Mouse (Mus musculus) liver, embryonic 12.5 days (tissue): ENCODE data around the gene Vezf1. TPM values are rescaled to one million over a fixed set of nuclear protein-coding genes. Genes with fewer than 3 reads are reported as not detected.

Source experiments
- ATAC-seq: fragments of 200-750 bp; cut with Nextera tagmentation; 2 replicates; pipeline ENCODE4 v1.8.0; 2017; ENCODE audit warnings: moderate number of reproducible peaks, mild to moderate bottlenecking, moderate library complexity
- H3K27ac ChIP-seq: fragments of 300-500 bp; sonication (generic); 2 replicates; pipeline ENCODE4 v1.5.1; 2016; ENCODE audit warnings: mild to moderate bottlenecking
- H3K27me3 ChIP-seq: fragments of 300-500 bp; sonication (generic); replicated peaks from 2 replicates; pipeline ENCODE4 v1.6.1; 2016; ENCODE audit warnings: mild to moderate bottlenecking, moderate library complexity
- H3K36me3 ChIP-seq: fragments of 300-500 bp; sonication (generic); 2 replicates; pipeline ENCODE4 v1.6.1; 2016; ENCODE audit warnings: mild to moderate bottlenecking, moderate library complexity
- H3K4me1 ChIP-seq: fragments of 300-500 bp; sonication (generic); 2 replicates; pipeline ENCODE4 v1.6.1; 2016
- H3K4me2 ChIP-seq: fragments of 300-500 bp; sonication (generic); 2 replicates; pipeline ENCODE4 v1.6.1; 2016; ENCODE audit warnings: mild to moderate bottlenecking, moderate library complexity
- H3K4me3 ChIP-seq: fragments of 300-500 bp; sonication (generic); 2 replicates; pipeline ENCODE4 v1.5.1; 2016; ENCODE audit warnings: mild to moderate bottlenecking, moderate library complexity
- H3K9ac ChIP-seq: fragments of 300-500 bp; sonication (generic); 2 replicates; pipeline ENCODE4 v1.6.1; 2016; ENCODE audit warnings: mild to moderate bottlenecking, moderate library complexity
- H3K9me3 ChIP-seq: fragments of 300-500 bp; sonication (generic); replicated peaks from 2 replicates; pipeline ENCODE4 v1.6.1; 2016; ENCODE audit warnings: mild to moderate bottlenecking, moderate library complexity
- WGBS: fragments of 180-500 bp; shearing (Covaris S2); methylation state at CpG from one replicate; pipeline ENCODE4 v1.1.7; 2016; ENCODE audit not compliant: insufficient replicate concordance; 5-methylcytosine and 5-hydroxymethylcytosine counted together
- polyA plus RNA-seq: library from polyadenylated mRNA; unstranded; fragments of >200 nt; fragmentation: Nextera tagmentation; extraction: Ambion mirVana; gene quantifications from 2 replicates; pipeline ENCODE4 v1.2.1, GENCODE M21; 2016

The Vezf1 gene
- polyA plus RNA-seq, 1 experiment from 2014 or later, result 14.6 TPM

DNA sequence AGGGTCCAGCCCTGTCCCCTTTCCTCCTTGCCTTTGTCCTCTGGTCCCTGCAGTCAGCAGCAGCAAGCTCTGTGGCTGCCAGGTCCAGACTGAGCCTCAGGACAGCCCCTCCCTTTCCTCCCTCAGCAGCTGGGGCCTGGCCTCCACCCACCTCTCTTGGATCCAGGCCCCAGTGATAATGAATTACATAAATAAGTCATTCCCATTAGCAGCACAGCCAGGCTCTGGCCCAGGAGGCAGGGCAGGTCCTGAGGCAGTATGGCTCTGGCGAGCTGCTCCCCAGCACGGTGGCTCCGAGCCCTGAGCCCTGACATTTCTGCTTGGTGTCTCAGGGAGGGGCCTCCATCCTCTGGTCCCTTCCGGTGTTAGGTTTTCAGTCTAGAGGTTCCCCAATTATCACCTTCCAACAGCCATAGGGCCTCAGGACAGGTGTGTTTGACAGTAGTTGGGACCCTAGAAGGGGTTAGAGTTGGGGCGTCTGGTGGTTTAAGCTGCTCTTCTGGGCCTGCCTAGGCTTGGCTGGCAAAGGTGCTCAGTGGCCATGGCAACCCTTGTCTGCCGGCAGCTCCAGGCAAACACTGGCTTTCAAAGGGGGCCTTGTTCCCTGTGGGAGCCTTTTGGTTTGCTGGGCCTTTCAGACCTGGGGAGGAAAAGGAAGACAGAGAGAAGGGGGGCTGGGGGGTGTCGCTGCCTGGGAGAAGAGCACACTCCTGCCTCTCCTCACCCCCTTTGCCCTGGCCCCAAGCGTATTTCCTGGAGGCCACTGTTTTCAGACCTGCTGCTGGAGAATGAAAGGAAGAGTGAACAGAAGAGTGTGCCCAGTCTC lies 51.0 kb downstream of the Vezf1 start:
- peak overlapping the region; percentile 3 for H3K27ac ChIP-seq
- no peaks in the 10 kb centered on the region for H3K36me3 ChIP-seq
- H3K9me3 ChIP-seq, result no peaks in the 10 kb centered on the region
- no peak overlapping the region for H3K9ac ChIP-seq
- peaks cover 54% of the 10 kb centered on the region for H3K4me1 ChIP-seq
- peak; percentile 47; the same call in 1 of the 2 replicates for ATAC-seq
- H3K27me3 ChIP-seq, result peaks cover 41% of the 10 kb centered on the region
- WGBS, result 42% methylated on average over 8 of the region's 8 CpGs
- H3K4me3 ChIP-seq, result no peak overlapping the region
- no peak overlapping the region for H3K4me2 ChIP-seq

DNA sequence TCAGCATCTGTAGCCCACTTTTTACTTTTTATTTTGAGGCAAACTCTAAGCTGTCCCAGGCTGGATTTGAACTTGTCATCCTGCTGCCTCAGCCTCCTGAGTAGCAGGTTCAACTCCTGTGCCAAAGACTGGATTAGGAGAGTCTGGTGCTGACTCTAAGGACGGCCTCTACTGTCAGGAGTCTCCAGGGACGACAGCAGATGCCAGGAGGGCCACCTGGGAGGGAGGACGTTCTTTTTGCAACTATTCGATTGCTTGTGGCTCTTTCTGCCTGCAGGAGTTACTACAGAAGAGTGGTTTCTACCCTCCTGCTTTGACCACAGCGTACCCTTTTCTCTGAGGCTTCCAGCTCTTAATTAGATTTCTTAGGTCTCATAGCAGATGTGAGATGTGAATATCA lies 54.5 kb downstream of the Vezf1 start:
- Histone ChIP-seq H3K36me3 (no peaks in the 10 kb centered on the region), H3K4me3 (no peak overlapping the region), H3K4me1 (peaks cover 39% of the 10 kb centered on the region), H3K4me2 (no peak overlapping the region), H3K9ac (no peak overlapping the region), H3K9me3 (no peaks in the 10 kb centered on the region), H3K27me3 (peaks cover 40% of the 10 kb centered on the region; the same call in 1 of the 2 replicates), H3K27ac (no peak overlapping the region)
- ATAC-seq, result no peak
- WGBS, result 55% methylated on average over 5 of the region's 5 CpGs

DNA sequence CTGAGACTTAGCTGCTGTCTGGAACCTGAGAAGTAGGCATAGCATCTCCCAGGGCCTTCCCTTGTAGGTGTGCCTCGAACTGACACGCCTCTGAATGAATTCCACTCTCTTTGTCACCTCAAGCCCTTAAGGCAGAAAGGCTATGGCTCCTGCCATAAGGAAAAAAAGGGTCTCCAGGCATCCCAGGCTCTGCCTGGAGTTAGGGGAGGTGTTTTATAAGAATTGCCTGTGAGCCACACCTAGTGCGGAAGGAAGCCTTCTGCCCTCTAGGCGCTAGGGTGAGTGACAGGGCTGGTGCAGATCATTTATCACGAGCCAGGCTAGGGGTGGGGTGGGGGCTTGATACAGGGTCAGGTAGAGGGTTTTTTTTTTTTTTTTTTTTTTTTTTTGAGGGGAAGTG lies 54.9 kb downstream of the Vezf1 start:
- Histone ChIP-seq H3K4me3 (no peak overlapping the region), H3K9ac (no peak overlapping the region), H3K4me1 (peaks cover 34% of the 10 kb centered on the region), H3K36me3 (no peaks in the 10 kb centered on the region), H3K27me3 (peaks cover 35% of the 10 kb centered on the region), H3K4me2 (no peak overlapping the region), H3K9me3 (no peaks in the 10 kb centered on the region), H3K27ac (no peak overlapping the region)
- 51% methylated on average over 5 of the region's 5 CpGs for WGBS
- no peak for ATAC-seq

DNA sequence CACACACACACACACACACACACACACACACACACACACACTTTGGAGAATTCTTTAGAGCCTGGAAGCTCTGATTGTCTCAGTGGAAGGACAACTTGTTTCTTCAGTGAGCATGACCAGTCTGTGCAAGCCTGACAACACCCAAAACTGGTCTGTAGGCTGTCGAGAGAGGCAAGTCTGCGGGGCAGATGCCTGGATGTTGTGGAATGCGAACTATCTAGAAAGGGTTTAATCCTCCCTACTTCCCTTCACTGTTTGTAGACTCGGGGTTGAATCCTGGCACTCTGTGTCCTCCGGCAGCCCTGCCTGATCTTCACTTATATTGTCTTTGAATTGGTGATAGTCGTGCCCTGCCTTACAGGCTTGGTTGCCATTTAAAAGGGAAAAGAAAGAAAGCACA lies 55.7 kb downstream of the Vezf1 start:
- Histone ChIP-seq H3K27me3 (peaks cover 32% of the 10 kb centered on the region), H3K4me3 (no peak overlapping the region), H3K9me3 (no peaks in the 10 kb centered on the region), H3K9ac (no peak overlapping the region), H3K4me2 (no peak overlapping the region), H3K36me3 (no peaks in the 10 kb centered on the region), H3K27ac (no peak overlapping the region), H3K4me1 (peaks cover 33% of the 10 kb centered on the region)
- 36% methylated on average over 6 of the region's 6 CpGs for WGBS
- ATAC-seq, result no peak

DNA sequence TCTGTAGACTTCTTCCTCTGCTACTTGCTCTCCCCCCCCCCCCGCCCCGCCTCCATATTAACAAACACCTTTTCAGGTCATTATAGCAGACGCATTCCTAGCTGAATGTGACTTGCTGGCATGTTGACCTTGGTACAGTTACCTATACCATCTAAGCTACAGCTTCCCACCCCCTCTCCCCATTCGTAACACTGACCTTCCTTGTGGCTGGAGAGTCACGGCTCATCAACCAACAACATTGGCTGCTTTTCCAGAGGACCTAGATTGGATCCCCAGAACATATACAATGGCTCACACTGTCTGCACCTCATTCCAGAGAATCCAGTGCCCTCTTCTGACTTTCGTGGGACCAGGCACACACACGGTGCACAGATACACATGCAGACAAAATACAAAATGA lies 57.4 kb downstream of the Vezf1 start:
- H3K27ac ChIP-seq, result no peak overlapping the region
- WGBS, result 71% methylated on average over 6 of the region's 7 CpGs
- ATAC-seq, result no peak

DNA sequence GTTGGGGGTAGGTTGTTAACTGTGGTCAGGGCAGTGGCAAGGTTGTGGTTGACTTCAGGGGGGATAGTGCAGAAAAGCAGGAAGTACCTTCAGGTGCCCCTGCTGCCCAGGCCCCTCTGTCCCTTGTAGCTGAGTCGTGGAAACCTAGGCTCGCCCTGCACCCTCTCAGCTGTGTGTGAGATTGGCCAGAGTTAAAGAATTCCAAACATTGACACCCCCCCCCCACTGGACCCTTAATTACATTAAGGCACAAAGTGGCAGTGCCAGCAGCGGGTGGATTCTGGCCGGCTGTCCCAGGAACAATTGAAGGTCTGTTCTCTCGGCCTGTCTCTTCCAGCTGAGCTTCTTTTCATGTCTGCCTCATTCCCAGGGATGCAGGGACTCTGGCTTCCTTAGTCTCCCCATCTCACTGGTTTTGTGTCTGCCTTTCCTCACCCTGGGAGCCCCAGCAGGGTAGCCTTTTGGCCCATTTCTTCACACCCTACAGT lies 58.3 kb downstream of the Vezf1 start:
- Histone ChIP-seq H3K36me3 (no peaks in the 10 kb centered on the region), H3K27me3 (peaks cover 22% of the 10 kb centered on the region), H3K4me1 (peaks cover 25% of the 10 kb centered on the region), H3K9ac (no peak overlapping the region), H3K4me3 (no peak overlapping the region), H3K9me3 (no peaks in the 10 kb centered on the region), H3K4me2 (no peak overlapping the region), H3K27ac (no peak overlapping the region)
- 43% methylated on average over 5 of the region's 5 CpGs for WGBS
- ATAC-seq, result no peak

More for the DNA sequence above, 57.4 kb downstream of the Vezf1 start:
- peaks cover 23% of the 10 kb centered on the region for H3K27me3 ChIP-seq
- H3K4me1 ChIP-seq, result peaks cover 23% of the 10 kb centered on the region; the same call in 1 of the 2 replicates
- no peaks in the 10 kb centered on the region for H3K9me3 ChIP-seq
- H3K36me3 ChIP-seq, result no peaks in the 10 kb centered on the region
- no peak overlapping the region for H3K4me2 ChIP-seq
- no peak overlapping the region for H3K9ac ChIP-seq
- no peak overlapping the region for H3K4me3 ChIP-seq

DNA sequence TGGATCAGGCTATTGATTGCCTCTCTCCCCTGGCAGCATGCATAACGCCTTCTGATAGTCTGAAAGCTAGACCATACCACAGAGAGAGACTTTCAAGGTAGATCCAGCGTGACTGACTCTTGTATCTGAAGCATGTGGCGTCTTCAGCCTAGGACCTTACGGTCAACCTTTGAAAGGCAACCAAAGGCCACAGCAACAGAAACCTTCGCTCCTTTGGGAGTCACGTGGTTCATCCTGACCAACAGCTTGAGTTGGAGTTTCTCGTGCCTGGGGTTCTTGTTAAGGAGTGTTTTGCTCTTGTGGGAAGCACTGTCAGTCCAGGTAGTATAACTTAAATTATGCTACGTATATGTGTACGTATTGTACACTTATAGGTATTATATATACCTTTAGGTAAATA lies 60.4 kb downstream of the Vezf1 start:
- H3K27me3 ChIP-seq, result peaks cover 25% of the 10 kb centered on the region
- no peak overlapping the region for H3K27ac ChIP-seq
- H3K36me3 ChIP-seq, result no peaks in the 10 kb centered on the region
- 72% methylated on average over 9 of the region's 9 CpGs for WGBS
- no peak overlapping the region for H3K9ac ChIP-seq
- H3K9me3 ChIP-seq, result no peaks in the 10 kb centered on the region
- no peak overlapping the region for H3K4me2 ChIP-seq
- H3K4me1 ChIP-seq, result peaks cover 38% of the 10 kb centered on the region
- ATAC-seq, result no peak
- no peak overlapping the region for H3K4me3 ChIP-seq

DNA sequence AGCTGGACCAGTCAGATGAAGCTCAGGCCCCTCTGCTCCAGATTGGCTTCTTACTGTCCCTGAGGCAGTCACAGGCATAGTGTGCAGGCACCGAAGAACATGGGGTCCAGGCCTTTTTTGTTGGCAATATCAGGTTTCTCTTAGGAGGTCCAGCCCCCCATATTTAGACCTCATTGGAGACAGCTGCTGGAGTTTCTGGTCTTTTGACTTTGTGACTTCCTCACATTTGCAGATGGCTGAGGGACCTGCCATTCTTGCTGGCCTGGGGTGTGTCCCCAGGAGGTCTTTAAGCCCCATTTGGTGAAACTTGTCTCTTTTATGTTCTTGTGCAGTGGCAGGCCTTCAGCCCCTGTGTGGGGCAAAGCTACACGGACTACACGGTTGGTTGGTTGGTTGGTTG lies 61.2 kb downstream of the Vezf1 start:
- no peak overlapping the region for H3K4me3 ChIP-seq
- peaks cover 26% of the 10 kb centered on the region for H3K27me3 ChIP-seq
- no peak overlapping the region for H3K9ac ChIP-seq
- WGBS, result 68% methylated on average over 3 of the region's 3 CpGs
- no peak overlapping the region for H3K4me2 ChIP-seq
- no peak overlapping the region for H3K27ac ChIP-seq
- ATAC-seq, result no peak
- no peaks in the 10 kb centered on the region for H3K9me3 ChIP-seq
- no peaks in the 10 kb centered on the region for H3K36me3 ChIP-seq
- H3K4me1 ChIP-seq, result peaks cover 30% of the 10 kb centered on the region

DNA sequence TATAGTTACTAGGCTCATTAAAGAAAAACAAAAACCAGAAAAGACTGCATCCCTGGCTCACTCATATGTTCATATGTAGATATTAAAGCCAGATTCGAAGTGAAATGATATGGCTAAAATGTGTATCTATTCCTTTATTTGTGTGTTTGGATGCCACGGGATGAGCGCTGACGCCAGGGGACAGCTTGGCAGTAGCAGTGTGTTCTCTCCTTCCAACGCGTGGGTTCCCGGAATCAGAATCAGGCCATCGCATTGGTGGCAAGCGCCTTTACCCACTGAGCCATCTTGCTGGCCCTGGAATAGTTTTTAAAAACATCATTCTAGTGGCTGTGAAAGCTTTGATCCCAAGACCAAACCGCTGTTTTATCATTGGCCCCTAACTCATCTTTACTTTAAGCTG lies 61.9 kb downstream of the Vezf1 start:
- 81% methylated on average over 10 of the region's 10 CpGs for WGBS
- no peak overlapping the region for H3K9ac ChIP-seq

DNA sequence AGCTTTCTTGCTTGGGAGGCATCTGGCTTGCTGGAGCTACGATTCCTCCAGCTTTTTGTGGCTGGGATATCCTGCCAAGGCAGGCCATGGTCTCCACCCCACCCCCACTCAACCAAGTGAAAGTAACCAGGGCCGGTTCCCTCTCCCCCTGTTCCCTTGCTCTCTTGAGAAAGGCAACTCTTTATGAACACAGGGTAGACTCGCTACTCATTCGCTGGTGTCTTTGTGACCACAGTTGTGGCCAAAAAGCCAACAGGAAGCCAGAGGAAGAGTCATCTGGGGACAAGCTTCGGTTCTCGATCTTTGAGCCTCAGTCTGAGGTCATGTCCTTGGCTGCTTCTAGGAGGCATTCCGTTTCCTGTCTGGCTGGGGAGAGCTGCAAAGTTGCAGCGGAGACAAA lies 63.8 kb downstream of the Vezf1 start:
- H3K9ac ChIP-seq, result no peak overlapping the region
- H3K36me3 ChIP-seq, result no peaks in the 10 kb centered on the region
- ATAC-seq, result no peak
- WGBS, result 17% methylated on average over 8 of the region's 8 CpGs
- H3K4me3 ChIP-seq, result no peak overlapping the region
- H3K27ac ChIP-seq, result 0 out of 2 replicates have a peak overlapping the region, but pooled peaks have one; percentile 1
- peaks cover 24% of the 10 kb centered on the region for H3K4me1 ChIP-seq
- peak overlapping the region; percentile 45 for H3K4me2 ChIP-seq
- H3K27me3 ChIP-seq, result peaks cover 23% of the 10 kb centered on the region
- no peaks in the 10 kb centered on the region for H3K9me3 ChIP-seq

More for the DNA sequence above, 61.9 kb downstream of the Vezf1 start:
- H3K36me3 ChIP-seq, result no peaks in the 10 kb centered on the region
- no peak overlapping the region for H3K4me2 ChIP-seq
- no peaks in the 10 kb centered on the region for H3K9me3 ChIP-seq
- H3K27me3 ChIP-seq, result peaks cover 30% of the 10 kb centered on the region
- no peak overlapping the region for H3K4me3 ChIP-seq
- peaks cover 30% of the 10 kb centered on the region for H3K4me1 ChIP-seq
- no peak for ATAC-seq
- H3K27ac ChIP-seq, result no peak overlapping the region
